Mouse (Mus musculus) embryo, embryonic 11 days (tissue): ENCODE measurements around the gene Ahcy.
A peak's percentile ranks its signal among the peaks of the same experiment; 100 is the strongest.
"Not testable (repeated sequence)": the region's sequence is repeated elsewhere in the genome, so short reads cannot be mapped to it uniquely, and the experiment has no call there.

ENCODE experiments used
- DNase-seq: peaks from one replicate; pipeline ENCODE4 v3.0.0-alpha.2; 2015

Gene Ahcy

GRCm38 (mm10) chr2:155073978-155074765 lies at the start of gene Ahcy:
Gene Ahcy (minus strand): TSS chr2:155074497.
- DNase-seq, result peak; percentile 97

DNA sequence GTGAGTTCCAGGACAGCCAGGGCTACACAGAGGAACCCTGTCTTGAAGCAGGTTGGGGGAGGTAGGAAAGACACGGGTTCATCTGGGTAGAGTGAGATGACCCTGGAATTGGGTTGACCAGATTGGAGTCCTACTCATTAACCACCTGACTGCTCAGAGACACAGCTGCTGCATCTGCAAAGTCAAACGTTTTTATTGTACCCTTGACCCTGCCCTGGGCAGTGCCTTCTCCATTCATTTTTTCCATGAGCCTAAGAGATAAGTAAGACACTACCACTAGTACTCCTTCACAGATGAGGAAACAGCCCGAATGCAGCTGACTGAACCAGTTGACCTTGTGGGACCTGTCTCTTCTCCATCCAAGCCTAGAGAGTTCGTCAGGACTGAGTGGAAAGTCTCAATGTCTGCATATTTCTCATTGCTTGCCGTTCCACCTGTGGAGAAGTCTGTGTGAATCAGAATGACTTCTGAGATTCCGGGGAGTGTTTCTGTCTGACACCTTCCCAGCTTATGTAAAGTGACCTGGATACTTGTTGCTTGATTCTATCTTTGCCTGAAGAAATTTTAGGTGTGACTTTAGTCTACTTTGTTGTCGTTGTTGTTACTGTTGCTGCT lies 41.0 kb upstream of the Ahcy start:
- DNase-seq, result no peak

GRCm38 (mm10) chr2:155107276-155107675 lies 33.0 kb upstream of the Ahcy start:
- DNase-seq, result not testable (repeated sequence)

- no peak for DNase-seq
These were observed 29.3 kb upstream of the Ahcy start for GRCm38 (mm10) chr2:155103607-155104006.

DNA sequence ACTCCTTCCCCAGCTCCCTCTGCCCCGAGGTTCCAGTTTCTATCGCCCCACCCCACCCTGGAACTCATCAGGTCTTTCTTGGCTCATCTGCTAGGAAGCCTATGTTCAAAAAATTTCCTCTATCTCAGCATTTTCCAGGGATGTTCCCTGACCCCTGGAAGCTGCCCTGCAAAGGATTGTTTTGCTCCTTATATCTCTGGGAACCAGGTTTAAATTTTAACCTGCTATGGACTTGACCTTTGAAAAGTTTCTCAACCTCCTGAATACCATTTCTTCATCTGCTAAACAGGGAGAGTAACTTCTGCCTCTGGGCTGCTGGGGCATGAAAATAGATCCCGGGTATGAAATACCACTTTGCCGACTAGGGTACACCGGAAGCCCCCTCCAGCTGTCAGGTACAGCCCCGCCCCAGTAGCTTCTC lies 27.5 kb upstream of the Ahcy start:
- DNase-seq, result no peak

GRCm38 (mm10) chr2:155100796-155101259 lies 26.5 kb upstream of the Ahcy start:
- DNase-seq, result no peak

DNA sequence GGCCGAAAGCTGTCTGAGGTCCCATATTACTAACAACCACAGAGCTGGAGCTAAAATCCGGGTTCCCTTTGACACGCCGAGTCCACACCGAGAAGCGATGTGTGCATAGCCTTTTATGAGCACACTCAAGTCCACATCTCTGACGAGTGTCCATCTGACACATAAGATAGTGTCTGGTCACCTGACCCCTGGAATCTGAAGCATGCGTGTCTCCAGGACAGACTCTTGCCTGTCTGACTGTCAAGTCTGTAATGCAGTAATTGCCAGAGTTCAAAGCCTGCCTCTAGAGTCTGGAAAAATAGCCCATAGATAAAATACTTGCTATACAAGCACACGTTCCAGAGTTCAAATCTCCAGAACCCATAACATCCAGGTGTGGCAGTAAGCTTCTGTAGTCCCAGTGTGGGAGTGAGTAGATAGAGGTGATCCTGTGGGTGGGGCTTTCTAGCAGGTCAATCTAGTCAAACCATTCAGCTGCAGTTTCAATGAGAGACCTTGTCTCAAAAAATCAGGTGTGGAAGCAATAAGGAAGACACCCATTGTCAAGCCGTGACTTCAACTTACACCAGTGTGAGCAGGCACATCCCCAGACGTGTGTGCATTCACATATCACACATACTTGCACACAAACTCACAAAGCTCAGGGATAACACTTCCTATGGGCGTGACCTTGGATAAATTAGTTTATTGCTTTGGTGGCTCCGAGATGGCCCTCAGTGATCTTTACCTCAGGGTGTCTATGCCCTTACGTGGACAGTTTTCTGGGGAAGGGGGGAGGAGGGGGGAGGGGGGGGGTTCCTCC lies 25.9 kb upstream of the Ahcy start:
- no peak for DNase-seq

GRCm38 (mm10) chr2:155099421-155099820 lies 25.1 kb upstream of the Ahcy start:
- DNase-seq, result no peak

DNA sequence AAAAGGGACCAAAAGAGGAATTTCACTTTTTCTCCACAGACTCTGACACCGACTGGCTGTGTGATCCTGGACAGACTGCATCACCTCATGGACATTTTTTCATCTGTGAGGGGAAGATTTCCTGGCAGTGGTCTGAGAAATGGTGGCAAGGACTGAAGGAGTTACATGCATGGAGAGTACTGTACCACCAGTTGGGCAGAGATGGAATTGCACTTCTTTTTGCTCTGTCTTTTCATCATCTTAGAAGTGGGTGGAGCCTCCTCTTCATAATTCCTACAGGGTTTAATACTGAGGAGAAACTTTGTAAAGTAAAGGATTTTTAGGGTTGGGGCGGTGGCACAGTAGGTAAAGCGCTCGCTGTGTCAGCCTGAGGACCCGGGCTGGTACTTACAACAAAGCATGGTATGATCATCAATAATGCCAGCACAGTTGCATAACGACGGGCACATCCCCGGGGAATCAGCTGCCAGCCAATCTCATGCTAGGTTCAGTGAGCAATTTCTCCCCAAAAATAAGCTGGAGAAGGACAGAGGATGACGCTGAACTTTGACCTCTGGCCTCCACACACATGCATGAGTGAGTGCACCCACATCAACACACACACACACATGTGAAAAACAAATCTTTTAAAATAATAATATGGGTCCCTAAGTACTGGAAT lies 24.6 kb upstream of the Ahcy start:
- peak; percentile 27 for DNase-seq

DNA sequence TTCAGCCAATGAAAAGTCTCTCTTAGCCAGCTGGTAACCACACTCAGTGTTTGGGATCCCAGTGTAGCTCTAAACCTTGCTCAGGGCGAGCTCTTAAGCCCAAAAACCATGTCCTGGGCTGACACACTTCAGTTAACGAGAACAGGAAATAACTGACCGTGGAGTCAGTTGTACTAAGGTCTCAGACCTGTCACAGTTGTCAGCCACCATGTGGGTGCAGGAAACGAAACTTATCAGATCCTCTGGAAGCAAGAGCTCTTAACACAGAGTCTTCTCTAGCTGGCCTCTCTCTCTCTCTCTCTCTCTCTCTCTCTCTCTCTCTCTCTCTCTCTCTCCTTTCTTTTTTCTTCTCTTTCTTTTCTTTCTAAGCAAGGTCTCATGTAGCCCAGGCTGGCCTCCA lies 19.1 kb upstream of the Ahcy start:
- DNase-seq, result no peak

GRCm38 (mm10) chr2:155091743-155092075 lies 17.4 kb upstream of the Ahcy start:
- DNase-seq, result no peak

- no peak for DNase-seq
These were observed 16.8 kb upstream of the Ahcy start for GRCm38 (mm10) chr2:155090909-155091742.

GRCm38 (mm10) chr2:155088264-155088663 lies 14.0 kb upstream of the Ahcy start:
- DNase-seq, result no peak

- no peak for DNase-seq
These were observed 12.0 kb upstream of the Ahcy start for GRCm38 (mm10) chr2:155086328-155086727.

DNA sequence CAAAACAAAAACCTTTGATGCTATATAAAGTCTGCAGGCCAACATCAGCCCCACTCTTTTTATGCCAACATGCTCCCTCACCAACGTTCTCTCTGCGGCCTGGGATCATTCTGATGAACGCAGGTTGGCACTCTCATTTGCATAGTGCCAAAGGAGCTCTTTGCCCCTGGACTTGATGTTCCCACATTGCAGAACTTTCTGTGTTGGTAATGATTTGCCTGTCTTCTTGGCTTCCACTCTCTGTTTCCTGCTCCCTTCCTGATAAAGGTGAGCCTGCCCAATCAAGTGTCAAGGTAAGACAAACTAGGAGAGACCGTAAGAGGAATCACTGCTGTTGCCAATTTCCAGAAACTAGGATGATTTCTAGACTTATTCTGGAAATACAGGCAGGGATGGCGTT lies 10.2 kb upstream of the Ahcy start:
- no peak for DNase-seq

- peak; percentile 71 for DNase-seq
These were observed 8.0 kb upstream of the Ahcy start for GRCm38 (mm10) chr2:155082121-155082803.

- DNase-seq, result no peak
These were observed 6.8 kb upstream of the Ahcy start for GRCm38 (mm10) chr2:155081056-155081455.

- no peak for DNase-seq
These were observed 5.9 kb upstream of the Ahcy start for GRCm38 (mm10) chr2:155080179-155080530.

DNA sequence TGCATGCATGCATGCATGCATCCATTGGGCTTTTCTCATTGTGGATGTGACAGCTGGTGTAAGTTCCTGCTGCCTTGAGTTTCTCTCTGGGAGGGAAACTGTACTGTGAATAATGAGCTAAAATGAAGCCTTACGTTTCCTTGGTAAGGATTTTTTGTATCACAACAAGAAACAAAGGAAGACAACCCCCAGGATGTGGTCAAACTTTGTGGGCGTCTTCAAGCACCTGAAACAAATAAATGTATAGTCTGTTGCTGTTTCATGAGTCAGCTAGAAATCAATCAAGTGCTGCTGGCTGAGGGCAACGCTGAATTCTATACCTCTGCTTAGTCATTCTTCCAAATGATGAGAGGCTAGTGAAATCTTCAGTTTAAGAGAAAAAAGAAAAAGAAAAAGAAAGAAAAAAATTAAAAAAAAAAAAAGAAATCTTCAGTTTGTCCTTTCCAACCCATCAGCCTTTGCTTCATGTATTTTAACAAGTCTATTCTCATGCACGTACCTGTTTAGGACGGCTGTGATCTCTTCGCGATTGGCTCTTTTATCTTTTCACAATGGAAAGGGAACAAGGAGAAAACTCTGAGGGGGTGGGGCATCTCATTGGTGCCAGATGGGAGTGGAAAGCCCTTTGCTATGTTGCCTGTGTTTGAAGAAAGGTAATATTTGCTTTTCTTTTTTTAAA lies 5.3 kb upstream of the Ahcy start:
- DNase-seq, result no peak

GRCm38 (mm10) chr2:155075649-155076048 lies 1.4 kb upstream of the Ahcy start:
- no peak for DNase-seq

- DNase-seq, result no peak
These were observed 551 bp upstream of the Ahcy start for GRCm38 (mm10) chr2:155074766-155075330.
